Mouse (Mus musculus): ENCODE results near the gene Med17. TPM values are rescaled to one million over a fixed set of nuclear protein-coding genes. Genes with fewer than 3 reads are reported as not detected.

The Med17 gene
- total RNA-seq, 2 experiments from 2014 or later, result 7.4 to 16.9 TPM

GRCm38 (mm10) chr9:15297112-15297511 lies 17.4 kb upstream of the Med17 start:
- ATAC-seq (replicated peaks; ENCODE audit: low FRiP score, poor library complexity, severe bottlenecking), result no peak

- ATAC-seq (replicated peaks; ENCODE audit: low FRiP score, poor library complexity, severe bottlenecking), result no peak
Observed at GRCm38 (mm10) chr9:15289251-15289650, 9.5 kb upstream of the Med17 start.

- ATAC-seq (replicated peaks; ENCODE audit: low FRiP score, poor library complexity, severe bottlenecking), result no peak
Observed at GRCm38 (mm10) chr9:15288402-15288801, 8.7 kb upstream of the Med17 start.

- ATAC-seq (replicated peaks; ENCODE audit: low FRiP score, poor library complexity, severe bottlenecking), result no peak
Observed at GRCm38 (mm10) chr9:15287846-15288245, 8.1 kb upstream of the Med17 start.

- ATAC-seq (replicated peaks; ENCODE audit: low FRiP score, poor library complexity, severe bottlenecking), result 0 out of 2 replicates have a peak, but pooled peaks have one; percentile 24
Observed at GRCm38 (mm10) chr9:15285443-15285842, 5.7 kb upstream of the Med17 start.

GRCm38 (mm10) chr9:15280491-15280879 lies 754 bp upstream of the Med17 start:
- ATAC-seq (replicated peaks; ENCODE audit: low FRiP score, poor library complexity, severe bottlenecking), result peak; percentile 27

GRCm38 (mm10) chr9:15279139-15279648 lies 537 bp downstream of the Med17 start:
- no peak for ATAC-seq (replicated peaks; ENCODE audit: low FRiP score, poor library complexity, severe bottlenecking)

GRCm38 (mm10) chr9:15278343-15278742 lies 1.4 kb downstream of the Med17 start:
- ATAC-seq (replicated peaks; ENCODE audit: low FRiP score, poor library complexity, severe bottlenecking), result no peak

- no peak for ATAC-seq (replicated peaks; ENCODE audit: low FRiP score, poor library complexity, severe bottlenecking)
Observed at GRCm38 (mm10) chr9:15276855-15277254, 2.9 kb downstream of the Med17 start.

- no peak for ATAC-seq (replicated peaks; ENCODE audit: low FRiP score, poor library complexity, severe bottlenecking)
Observed at GRCm38 (mm10) chr9:15273981-15274380, 5.8 kb downstream of the Med17 start.

- no peak for ATAC-seq (replicated peaks; ENCODE audit: low FRiP score, poor library complexity, severe bottlenecking)
Observed at GRCm38 (mm10) chr9:15263487-15263886, 16.2 kb downstream of the Med17 start.

GRCm38 (mm10) chr9:15261980-15262379 lies 17.8 kb downstream of the Med17 start:
- ATAC-seq (replicated peaks; ENCODE audit: low FRiP score, poor library complexity, severe bottlenecking), result no peak

GRCm38 (mm10) chr9:15256214-15256613 lies 23.5 kb downstream of the Med17 start:
- ATAC-seq (replicated peaks; ENCODE audit: low FRiP score, poor library complexity, severe bottlenecking), result no peak

GRCm38 (mm10) chr9:15254501-15254900 lies 25.2 kb downstream of the Med17 start:
- ATAC-seq (replicated peaks; ENCODE audit: low FRiP score, poor library complexity, severe bottlenecking), result no peak

GRCm38 (mm10) chr9:15252196-15252595 lies 27.5 kb downstream of the Med17 start:
- ATAC-seq (replicated peaks; ENCODE audit: low FRiP score, poor library complexity, severe bottlenecking), result no peak

- no peak for ATAC-seq (replicated peaks; ENCODE audit: low FRiP score, poor library complexity, severe bottlenecking)
Observed at GRCm38 (mm10) chr9:15250376-15250775, 29.4 kb downstream of the Med17 start.

- ATAC-seq (replicated peaks; ENCODE audit: low FRiP score, poor library complexity, severe bottlenecking), result no peak
Observed at GRCm38 (mm10) chr9:15245319-15246075, 34.2 kb downstream of the Med17 start.

GRCm38 (mm10) chr9:15242130-15242529 lies 37.6 kb downstream of the Med17 start:
- ATAC-seq (replicated peaks; ENCODE audit: low FRiP score, poor library complexity, severe bottlenecking), result no peak

- ATAC-seq (replicated peaks; ENCODE audit: low FRiP score, poor library complexity, severe bottlenecking), result peak; percentile 50; the same call in 1 of the 2 replicates
Observed at GRCm38 (mm10) chr9:15241596-15241939, 38.2 kb downstream of the Med17 start.

GRCm38 (mm10) chr9:15240863-15241595 lies 38.7 kb downstream of the Med17 start:
- no peak for ATAC-seq (replicated peaks; ENCODE audit: low FRiP score, poor library complexity, severe bottlenecking)

GRCm38 (mm10) chr9:15240006-15240405 lies 39.7 kb downstream of the Med17 start:
- ATAC-seq (replicated peaks; ENCODE audit: low FRiP score, poor library complexity, severe bottlenecking), result no peak
